Mouse (Mus musculus): ENCODE measurements at regions not wholly inside any gene's neighbourhood (a gene's known extent, or its start where the extent isn't known, plus 50 kb on each side); places are given as distances from the start of the nearest gene placed in this dataset.

DNA sequence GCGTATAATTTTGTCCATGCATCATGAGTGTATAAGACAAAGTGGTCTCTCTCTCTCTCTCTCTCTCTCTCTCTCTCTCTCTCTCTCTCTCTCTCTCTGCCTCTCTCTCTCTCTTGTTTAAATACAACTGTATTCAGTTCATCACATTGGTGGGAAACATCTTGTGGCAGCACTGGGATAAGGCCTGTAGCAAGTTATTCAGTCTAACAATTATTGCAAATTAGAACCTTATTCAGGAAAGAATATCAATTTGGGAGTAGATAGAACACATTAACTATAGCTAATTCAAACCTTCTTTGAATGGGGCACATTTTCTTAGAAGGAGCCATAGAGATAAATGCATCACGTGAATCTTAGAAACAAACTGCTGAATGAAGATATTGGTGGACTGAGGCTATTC, 226.4 kb downstream of the Tmem161b start:
- no peaks in the 10 kb centered on the region for H3K9me3 ChIP-seq (ENCODE audit: control insufficient read depth, low read length)
- no peak overlapping the region for H3K9ac ChIP-seq (ENCODE audit: low read depth, low read length, severe bottlenecking)
- H3K36me3 ChIP-seq (ENCODE audit: control insufficient read depth, insufficient read depth, low read length), result no peaks in the 10 kb centered on the region
- no peak overlapping the region for H3K4me3 ChIP-seq (replicated peaks; ENCODE audit: low read length)
- ATAC-seq (ENCODE audit: low FRiP score, low read depth) (no peak), DNase-seq (ENCODE audit: low spot score) (no peak)
- no peak overlapping the region for H3K27ac ChIP-seq (replicated peaks; ENCODE audit: low read depth, low read length)
- H3K4me1 ChIP-seq (ENCODE audit: control insufficient read depth, insufficient read depth, low read length), result no peaks in the 10 kb centered on the region
- WGBS, result 94% methylated on average over 2 of the region's 2 CpGs
- H3K4me2 ChIP-seq (replicated peaks; ENCODE audit: low read depth, low read length, severe bottlenecking), result no peak overlapping the region
- no peak for TF ChIP-seq POLR2A (IDR thresholded peaks at IDR 0.05; ENCODE audit: borderline replicate concordance, extremely low read depth, insufficient read depth, insufficient read length)
- no peaks in the 10 kb centered on the region for H3K27me3 ChIP-seq (ENCODE audit: control insufficient read depth, insufficient read depth, low read length)

DNA sequence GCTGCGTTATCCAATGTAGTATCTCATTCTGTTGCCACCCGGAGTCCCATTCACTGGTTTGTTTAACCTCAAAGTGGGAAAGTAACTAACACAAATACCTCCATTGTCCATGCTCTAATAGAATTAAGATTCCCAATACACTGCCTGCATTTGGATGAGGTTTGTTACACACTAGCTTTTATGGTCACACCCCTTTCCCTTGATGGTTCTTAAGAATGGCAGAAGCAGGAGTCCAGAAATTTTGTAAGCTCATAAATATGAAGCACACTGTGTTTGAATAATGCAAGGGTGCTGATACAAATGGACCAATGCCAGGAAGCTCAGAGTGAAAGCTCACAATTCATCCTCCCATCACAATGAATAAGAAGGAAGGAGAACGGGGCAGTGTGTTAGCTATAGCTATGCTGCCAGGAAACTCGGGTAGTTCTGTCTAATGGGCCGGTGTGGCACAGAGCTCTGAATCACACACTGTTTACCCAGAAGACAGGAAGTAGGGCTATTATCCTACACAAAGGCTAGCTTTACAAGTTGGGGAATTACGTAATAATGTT, 227.0 kb downstream of the Tmem161b start:
- Histone ChIP-seq H3K4me3 (replicated peaks; ENCODE audit: low read length) (no peak overlapping the region), H3K9ac (ENCODE audit: low read depth, low read length, severe bottlenecking) (no peak overlapping the region), H3K4me2 (replicated peaks; ENCODE audit: low read depth, low read length, severe bottlenecking) (no peak overlapping the region), H3K4me1 (ENCODE audit: control insufficient read depth, insufficient read depth, low read length) (no peaks in the 10 kb centered on the region), H3K36me3 (ENCODE audit: control insufficient read depth, insufficient read depth, low read length) (no peaks in the 10 kb centered on the region), H3K27me3 (ENCODE audit: control insufficient read depth, insufficient read depth, low read length) (no peaks in the 10 kb centered on the region), H3K27ac (replicated peaks; ENCODE audit: low read depth, low read length) (no peak overlapping the region), H3K9me3 (ENCODE audit: control insufficient read depth, low read length) (no peaks in the 10 kb centered on the region)
- ATAC-seq (ENCODE audit: low FRiP score, low read depth) (no peak), DNase-seq (ENCODE audit: low spot score) (no peak)
- 72% methylated on average over 6 of the region's 6 CpGs for WGBS
- TF ChIP-seq POLR2A (IDR thresholded peaks at IDR 0.05; ENCODE audit: borderline replicate concordance, extremely low read depth, insufficient read depth, insufficient read length), result no peak
